Mouse (Mus musculus) inflammation-experienced regulatory T-cells, adult 6 months (primary cell): Measurements from ENCODE around the gene Oas1e. TPM values are rescaled to one million over a fixed set of nuclear protein-coding genes. Genes with fewer than 3 reads are reported as not detected.
"Not testable (repeated sequence)": the region's sequence is repeated elsewhere in the genome, so short reads cannot be mapped to it uniquely, and the experiment has no call there.

ENCODE experiments used
- ATAC-seq: one replicate; pipeline ENCODE4 v1.8.0; 2017
- polyA plus RNA-seq, 3 experiments: library from polyadenylated mRNA; unstranded; fragments of 100-300 nt; shearing (Covaris generic); gene quantifications; one replicate each; pipeline ENCODE4 v1.2.1; 2017

The Oas1e gene
- polyA plus RNA-seq: not detected

GRCm38 (mm10) chr5:120795480-120796034 is at the start of gene Oas1e:
TSS of gene Oas1e (minus strand) at chr5:120795530.
- ATAC-seq: not testable (repeated sequence)

- no peak for ATAC-seq
Measured at GRCm38 (mm10) chr5:120844713-120845112, 49.4 kb upstream of the Oas1e start.

- ATAC-seq: peak; percentile 48
Measured at GRCm38 (mm10) chr5:120836731-120837585, 41.6 kb upstream of the Oas1e start.

GRCm38 (mm10) chr5:120833335-120834280 is 38.3 kb upstream of the Oas1e start:
- ATAC-seq: no peak

- peak; percentile 100 for ATAC-seq
Measured at GRCm38 (mm10) chr5:120831031-120831430, 35.7 kb upstream of the Oas1e start.

GRCm38 (mm10) chr5:120818999-120819398 is 23.7 kb upstream of the Oas1e start:
- no peak for ATAC-seq

- ATAC-seq: no peak
Measured at GRCm38 (mm10) chr5:120815949-120816348, 20.6 kb upstream of the Oas1e start.

- no peak for ATAC-seq
Measured at GRCm38 (mm10) chr5:120813023-120813422, 17.7 kb upstream of the Oas1e start.

- ATAC-seq: peak; percentile 100
Measured at GRCm38 (mm10) chr5:120811951-120812819, 16.9 kb upstream of the Oas1e start, which contains the start of gene Oas1c. TSS of gene Oas1c (minus strand) at chr5:120812514.

GRCm38 (mm10) chr5:120809171-120809570 is 13.8 kb upstream of the Oas1e start:
- ATAC-seq: no peak

- no peak for ATAC-seq
Measured at GRCm38 (mm10) chr5:120806458-120806857, 11.1 kb upstream of the Oas1e start.

- ATAC-seq: no peak
Measured at GRCm38 (mm10) chr5:120803596-120803995, 8.3 kb upstream of the Oas1e start.

GRCm38 (mm10) chr5:120798943-120799342 is 3.6 kb upstream of the Oas1e start:
- not testable (repeated sequence) for ATAC-seq

- ATAC-seq: not testable (repeated sequence)
Measured at GRCm38 (mm10) chr5:120798147-120798546, 2.8 kb upstream of the Oas1e start.

- ATAC-seq: no peak
Measured at GRCm38 (mm10) chr5:120793043-120793442, 2.3 kb downstream of the Oas1e start.

- no peak for ATAC-seq
Measured at GRCm38 (mm10) chr5:120787042-120787441, 8.3 kb downstream of the Oas1e start.

GRCm38 (mm10) chr5:120782446-120782845 is 12.9 kb downstream of the Oas1e start:
- no peak for ATAC-seq

- ATAC-seq: no peak
Measured at GRCm38 (mm10) chr5:120781646-120782045, 13.7 kb downstream of the Oas1e start.

- no peak for ATAC-seq
Measured at GRCm38 (mm10) chr5:120779922-120780321, 15.4 kb downstream of the Oas1e start.

GRCm38 (mm10) chr5:120778941-120779340 is 16.4 kb downstream of the Oas1e start:
- no peak for ATAC-seq

- ATAC-seq: peak; percentile 26
Measured at GRCm38 (mm10) chr5:120777478-120777877, 17.9 kb downstream of the Oas1e start, which contains the start of gene Oas3. TSS of gene Oas3 (minus strand) at chr5:120777661.

GRCm38 (mm10) chr5:120776801-120777200 is 18.5 kb downstream of the Oas1e start:
- no peak for ATAC-seq
